Mouse (Mus musculus) inflammation-experienced regulatory T-cells, adult 16 weeks (primary cell): ENCODE data around the gene Gmnn. TPM values are rescaled to one million over a fixed set of nuclear protein-coding genes. Genes with fewer than 3 reads are reported as not detected.

Source experiments
- polyA plus RNA-seq: library from polyadenylated mRNA; unstranded; fragments of 100-300 nt; shearing (Covaris generic); gene quantifications from one replicate; pipeline ENCODE4 v1.2.1, GENCODE M21; 2017

Gmnn gene
- polyA plus RNA-seq: 30.6 TPM

GRCm38 (mm10) chr13:24761403-24762227 lies at the start of gene Gmnn:
TSS of gene Gmnn (minus strand) at chr13:24761923.

GRCm38 (mm10) chr13:24801308-24801921 lies 39.7 kb upstream of the Gmnn start, which contains the start of gene BC005537:
TSS of gene BC005537 (plus strand) at chr13:24801657.

GRCm38 (mm10) chr13:24741028-24741427 lies 20.7 kb downstream of the Gmnn start, which contains the start of gene Armh2:
TSS of gene Armh2 (plus strand) at chr13:24741232.

Other genes starting within 250 kb of the Gmnn start
- gene Ripor2, start 179.7 kb downstream of the Gmnn start, polyA plus RNA-seq: 329 TPM
- gene Armh2, start 20.7 kb downstream of the Gmnn start, polyA plus RNA-seq: not detected
- 14.0 TPM for gene BC005537, start 39.7 kb upstream of the Gmnn start, polyA plus RNA-seq
- gene Acot13, start 69.6 kb upstream of the Gmnn start, polyA plus RNA-seq: 85.2 TPM
- gene Tdp2, start 69.8 kb upstream of the Gmnn start, polyA plus RNA-seq: 49.1 TPM
- gene D130043K22Rik, start 83.2 kb upstream of the Gmnn start, polyA plus RNA-seq: 1.1 TPM
- 0.17 TPM for gene Aldh5a1, start 175.7 kb upstream of the Gmnn start, polyA plus RNA-seq
- gene Gpld1, start 181.2 kb upstream of the Gmnn start, polyA plus RNA-seq: 5.9 TPM